Mouse (Mus musculus): ENCODE data around the gene Ddias.
"Not testable (repeated sequence)": the region's sequence is repeated elsewhere in the genome, so short reads cannot be mapped to it uniquely, and the experiment has no call there.

The Ddias gene

DNA sequence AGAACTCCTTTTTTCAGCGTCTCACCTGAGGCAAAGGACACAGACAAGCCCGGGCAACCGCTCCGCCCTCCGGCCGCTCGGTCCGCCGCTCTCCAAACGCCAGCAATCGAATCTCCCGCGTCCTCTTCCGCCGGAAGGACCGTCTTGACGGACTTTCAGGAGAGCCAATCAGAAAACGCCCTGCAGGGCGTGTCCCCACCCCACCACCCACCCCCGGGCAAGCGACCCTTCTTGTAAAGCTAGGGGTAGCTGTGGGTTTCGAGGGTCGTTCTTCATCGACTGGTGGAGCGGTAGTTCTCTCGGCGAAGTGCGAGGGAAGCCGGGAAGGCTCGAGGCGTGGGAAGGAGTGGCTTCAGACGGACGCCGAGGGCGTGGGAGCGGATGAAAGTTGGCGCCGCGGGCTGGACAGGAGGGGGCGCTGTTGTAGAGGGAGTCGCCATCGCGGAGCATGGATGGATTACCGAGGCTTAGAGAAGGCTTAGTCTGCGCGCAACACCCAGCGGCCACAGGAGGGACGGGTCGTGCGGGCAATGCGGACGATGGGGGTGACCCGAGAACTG is at the start of gene Ddias, which contains the start of gene Prcp:
Gene Ddias (minus strand): TSS at position 132 of the 560 bp plus-strand sequence.
Gene Prcp (plus strand): TSS at position 355 of the 560 bp plus-strand sequence.
- DNase-seq (ENCODE audit: low spot score): peak; percentile 95

DNA sequence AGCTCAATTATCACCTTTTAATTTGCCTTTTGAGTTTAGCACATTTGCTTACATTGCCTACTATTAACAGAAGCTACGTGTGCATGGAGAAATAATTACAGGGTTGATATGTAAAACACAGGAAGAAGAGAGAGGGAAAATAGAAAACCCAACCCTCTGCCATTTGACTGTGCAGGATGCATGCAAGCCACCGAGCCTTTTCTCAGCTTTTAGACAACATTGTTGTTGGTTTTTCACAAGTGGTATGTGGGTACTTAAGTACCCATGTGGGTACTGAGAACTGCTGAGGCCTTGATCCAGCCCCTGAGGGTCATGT is 46.8 kb upstream of the Ddias start:
- DNase-seq (ENCODE audit: low spot score): no peak

DNA sequence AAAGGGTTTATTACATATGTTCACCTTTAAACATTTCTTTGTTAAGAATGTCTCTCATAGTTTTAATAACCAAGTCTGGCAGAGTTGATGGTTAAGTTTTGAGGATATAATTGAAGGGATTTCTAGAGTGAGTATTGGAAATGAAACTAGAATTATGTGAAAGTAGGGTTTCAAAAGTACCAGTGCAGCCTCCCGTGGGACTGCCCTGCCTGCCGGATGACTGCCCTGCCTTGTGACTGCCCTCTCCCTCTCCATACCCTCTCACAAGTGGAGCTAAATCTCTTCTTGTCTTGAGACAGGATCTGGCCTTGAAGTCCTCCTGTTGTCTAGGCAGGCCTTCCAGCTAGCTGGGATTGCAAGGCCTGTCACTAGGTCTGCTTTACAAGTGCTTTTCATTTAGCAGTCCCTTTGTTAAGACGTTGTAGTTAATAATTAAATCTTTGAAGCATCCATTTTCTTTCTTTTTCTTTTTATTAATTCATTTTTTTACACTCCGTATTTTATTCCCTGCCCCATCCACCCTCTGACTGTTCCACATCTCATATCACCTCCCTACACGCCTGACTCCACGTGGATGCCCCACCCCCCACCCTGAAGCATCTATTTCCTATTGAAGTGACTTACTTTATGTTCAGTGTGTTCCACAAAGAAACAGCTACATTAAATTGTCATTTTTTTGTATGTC is 46.3 kb upstream of the Ddias start:
- DNase-seq (ENCODE audit: low spot score): no peak

DNA sequence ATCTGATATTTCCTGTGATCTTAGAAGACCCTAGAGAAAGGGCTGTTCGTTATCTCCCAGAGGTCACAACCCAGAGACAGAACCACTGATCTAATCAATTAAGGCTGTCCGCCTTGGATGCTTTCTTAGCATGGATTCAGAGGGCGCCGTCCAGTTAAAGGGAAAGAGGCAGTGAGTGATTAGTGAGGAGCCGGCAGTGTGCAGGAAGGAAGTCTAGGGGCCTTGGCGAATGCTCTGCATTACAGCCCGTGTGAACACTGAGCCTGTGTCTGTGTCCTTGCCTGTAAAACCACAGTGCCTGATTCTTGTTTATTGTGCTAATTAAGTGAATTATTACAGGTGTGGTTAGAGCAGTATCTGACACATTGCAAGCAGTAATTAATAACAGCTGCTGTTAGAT is 30.2 kb upstream of the Ddias start:
- not testable (repeated sequence) for DNase-seq (ENCODE audit: low spot score)

DNA sequence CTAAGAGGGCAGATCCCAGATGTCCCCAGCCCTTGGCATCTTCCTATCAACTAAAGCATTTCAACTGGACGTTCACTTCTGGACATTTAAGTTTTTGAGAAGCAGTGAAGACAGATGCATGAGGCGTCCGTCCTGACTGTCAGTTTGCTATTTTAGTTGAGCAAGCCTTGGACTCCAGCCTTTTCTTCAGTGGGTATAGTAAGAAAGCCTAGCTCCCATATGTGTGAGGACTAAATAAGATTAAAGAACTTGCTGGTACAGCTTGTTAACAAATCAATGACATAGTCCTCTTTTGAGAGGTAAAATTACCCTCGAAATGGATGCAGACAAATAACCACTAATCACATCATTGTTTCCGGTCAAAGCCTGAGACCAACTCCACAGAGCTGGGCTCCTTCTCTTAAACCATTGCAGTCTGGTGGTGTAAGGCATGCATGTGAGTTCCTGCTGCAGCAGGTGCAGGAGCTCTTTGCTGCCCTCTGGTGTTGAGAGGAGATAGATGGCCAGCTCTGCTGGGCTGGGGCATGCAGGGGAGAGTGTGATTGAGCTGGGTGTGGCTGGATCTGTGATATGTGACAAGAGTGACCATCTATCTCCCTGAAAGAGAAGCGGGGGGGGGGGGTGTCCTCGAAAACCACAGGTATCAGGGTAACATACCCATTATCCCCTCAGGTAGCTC is 29.5 kb upstream of the Ddias start:
- DNase-seq (ENCODE audit: low spot score): peak; percentile 72

DNA sequence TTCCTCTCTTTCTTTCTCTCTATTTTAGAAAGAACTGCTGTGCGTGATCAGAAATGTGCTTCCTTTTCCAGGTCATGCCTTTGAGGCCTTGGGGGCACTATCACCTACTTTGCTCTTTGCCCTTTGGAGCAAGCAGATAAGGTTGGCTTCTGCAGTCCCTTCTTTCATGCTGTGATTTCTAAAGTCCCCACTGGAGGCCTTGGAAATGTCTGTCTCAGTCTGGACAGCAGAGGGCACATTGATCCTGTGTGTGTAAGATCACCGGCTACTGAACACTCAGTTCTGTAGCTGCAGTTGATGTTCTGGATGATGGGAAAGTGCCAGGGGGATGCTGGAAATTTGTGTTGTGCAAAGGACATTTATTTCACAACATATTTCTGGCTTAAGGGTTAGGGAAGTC is 23.0 kb upstream of the Ddias start:
- no peak for DNase-seq (ENCODE audit: low spot score)

DNA sequence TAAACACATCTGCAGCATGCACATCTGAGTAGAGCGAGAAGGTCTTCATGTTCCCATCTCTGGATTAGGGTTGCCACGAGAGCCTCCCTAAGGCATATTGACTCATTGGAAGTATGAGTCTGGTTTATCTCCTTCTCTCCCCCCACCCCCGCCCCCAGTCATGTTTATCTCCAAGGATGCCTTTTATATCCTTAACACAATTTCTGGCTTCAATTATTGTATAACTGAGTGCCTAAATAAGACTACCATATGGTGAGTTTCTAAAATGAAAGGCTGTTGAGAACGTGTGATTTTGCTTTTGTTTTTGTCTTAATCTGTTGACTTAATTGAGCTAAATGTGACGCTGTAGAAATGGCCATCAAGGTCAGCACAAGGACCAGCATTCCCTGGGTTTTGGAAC is 22.0 kb upstream of the Ddias start:
- DNase-seq (ENCODE audit: low spot score): no peak

DNA sequence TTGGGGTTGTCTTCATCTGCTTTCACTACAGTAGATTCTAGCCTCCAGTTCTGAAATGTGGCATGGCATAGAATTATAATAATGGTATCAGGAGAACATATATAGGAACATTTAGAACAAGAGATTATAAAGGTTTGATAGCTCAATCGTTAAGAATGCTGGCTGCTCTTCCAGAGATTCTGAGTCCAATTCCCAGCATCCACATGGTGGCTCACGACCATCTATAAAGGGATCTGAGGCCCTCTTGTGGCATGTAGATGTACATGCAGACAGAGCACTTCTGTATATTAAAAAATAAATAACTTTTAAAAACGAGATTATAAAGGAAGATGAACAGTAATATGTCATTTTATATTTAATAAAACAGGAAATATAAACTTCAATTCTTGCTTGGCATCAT is 19.4 kb upstream of the Ddias start:
- no peak for DNase-seq (ENCODE audit: low spot score)

DNA sequence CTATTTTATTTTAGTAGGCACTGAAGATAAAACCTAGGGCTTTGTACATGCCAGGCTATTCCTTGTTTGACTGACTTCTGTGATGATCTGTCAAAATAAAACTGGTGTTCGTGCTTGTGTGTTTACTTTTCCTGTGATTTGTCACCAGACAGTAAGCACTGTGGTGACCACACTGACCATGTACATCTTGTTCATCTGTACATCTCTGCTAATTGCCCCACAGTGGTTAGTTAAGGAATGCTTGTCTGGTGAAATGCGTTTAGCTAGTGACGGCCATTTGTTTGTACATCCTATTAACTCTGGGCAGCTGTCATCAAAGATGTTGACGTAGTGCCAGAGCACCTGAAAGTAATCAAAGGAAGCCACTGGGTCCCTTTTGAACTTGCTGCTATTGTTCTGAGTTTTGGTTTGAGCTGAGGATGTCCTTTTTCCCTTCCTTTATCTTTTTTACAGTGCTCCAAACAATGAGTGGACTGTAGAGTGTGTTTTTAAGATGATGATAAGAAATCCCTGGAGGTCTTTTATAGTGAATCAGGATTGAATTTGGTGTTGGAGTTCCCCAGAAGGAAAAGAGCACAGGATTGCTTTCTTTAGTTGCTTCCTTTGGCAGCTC is 16.7 kb upstream of the Ddias start:
- DNase-seq (ENCODE audit: low spot score): no peak

DNA sequence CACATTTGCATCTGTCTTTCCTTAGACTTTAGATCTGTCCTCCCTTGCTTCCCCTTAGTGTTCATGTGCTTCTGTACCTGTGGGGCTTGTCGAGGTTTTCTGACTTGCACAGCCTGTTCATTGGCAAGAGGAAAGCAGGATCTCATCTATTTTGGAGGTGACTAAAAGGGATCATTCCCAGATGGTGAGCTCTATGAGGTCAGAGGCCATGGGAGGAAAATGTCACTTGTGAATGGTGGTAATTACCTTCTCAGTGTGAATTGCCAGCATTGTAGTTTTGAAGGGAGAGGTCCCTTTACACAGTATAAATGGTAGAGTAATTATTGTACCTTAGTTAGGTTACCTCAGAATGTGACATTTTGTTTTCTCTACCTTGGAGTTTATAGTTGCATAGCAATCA is 16.2 kb upstream of the Ddias start:
- DNase-seq (ENCODE audit: low spot score): no peak

DNA sequence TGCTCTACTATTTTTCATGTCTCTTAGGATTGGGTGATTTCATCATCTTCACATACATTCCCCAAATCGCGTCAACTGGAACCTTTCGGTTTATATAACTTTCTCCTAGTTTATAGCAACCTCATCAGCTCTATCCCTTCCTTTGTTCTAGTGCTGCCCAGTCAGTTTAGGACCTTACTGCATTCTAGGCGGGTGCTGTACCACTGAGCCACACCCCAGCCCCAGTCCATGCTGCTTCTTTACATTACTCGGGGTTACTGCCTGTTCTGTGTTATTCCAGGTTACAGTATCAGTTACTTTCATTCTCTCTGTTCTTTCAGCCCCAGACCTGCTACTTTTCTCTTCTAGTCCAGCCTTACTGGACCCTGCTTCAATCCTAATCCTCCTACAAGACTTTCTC is 13.2 kb upstream of the Ddias start:
- DNase-seq (ENCODE audit: low spot score): no peak

DNA sequence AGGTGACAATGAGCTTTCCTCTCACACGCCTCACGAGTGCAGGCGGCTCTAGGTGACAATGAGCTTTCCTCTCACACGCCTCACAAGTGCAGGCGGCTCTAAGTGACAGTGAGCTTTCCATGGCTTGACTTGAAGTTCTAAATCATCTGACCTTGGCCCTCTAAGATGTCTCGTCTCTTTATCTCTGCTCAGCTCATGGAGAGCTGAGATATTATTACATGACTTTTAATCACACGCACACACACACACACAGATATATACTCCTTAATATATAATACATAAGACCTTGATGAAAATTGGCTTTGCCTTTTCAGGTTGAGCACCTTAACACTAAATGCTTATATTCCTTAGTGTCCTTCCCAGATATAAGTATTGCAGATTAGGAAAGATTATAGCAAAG is 12.8 kb upstream of the Ddias start:
- DNase-seq (ENCODE audit: low spot score): no peak

DNA sequence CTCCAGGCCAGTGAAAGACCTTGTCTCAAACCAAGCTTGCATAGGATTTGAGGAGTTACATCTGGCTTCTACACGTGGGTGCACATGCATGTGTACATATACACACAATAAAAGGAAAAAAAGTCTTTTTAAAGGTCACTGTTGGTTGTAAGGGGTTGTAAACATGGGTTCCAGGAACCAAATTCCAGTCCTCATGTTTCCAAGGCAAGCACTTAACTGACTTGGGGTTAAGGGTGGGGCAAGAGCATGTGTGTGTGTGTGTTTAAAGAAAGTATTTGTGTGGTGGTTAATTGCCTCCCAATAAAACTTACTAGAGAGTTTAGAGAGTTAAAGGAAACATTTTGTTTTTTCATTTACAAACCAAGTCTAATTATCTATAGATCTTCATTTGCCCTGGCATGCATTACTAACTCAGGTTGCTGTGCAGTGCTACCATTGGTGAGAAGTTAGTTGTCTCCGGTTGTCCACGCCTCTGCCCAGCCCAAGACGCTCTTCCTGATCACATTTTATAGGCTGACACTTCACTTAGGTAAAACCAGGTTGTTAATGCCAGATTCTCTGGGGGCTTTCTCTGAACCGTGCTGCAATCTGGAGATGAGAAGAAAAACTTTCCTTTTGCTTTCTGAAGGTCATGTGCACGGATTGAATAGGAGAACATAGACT is 11.1 kb upstream of the Ddias start:
- no peak for DNase-seq (ENCODE audit: low spot score)

DNA sequence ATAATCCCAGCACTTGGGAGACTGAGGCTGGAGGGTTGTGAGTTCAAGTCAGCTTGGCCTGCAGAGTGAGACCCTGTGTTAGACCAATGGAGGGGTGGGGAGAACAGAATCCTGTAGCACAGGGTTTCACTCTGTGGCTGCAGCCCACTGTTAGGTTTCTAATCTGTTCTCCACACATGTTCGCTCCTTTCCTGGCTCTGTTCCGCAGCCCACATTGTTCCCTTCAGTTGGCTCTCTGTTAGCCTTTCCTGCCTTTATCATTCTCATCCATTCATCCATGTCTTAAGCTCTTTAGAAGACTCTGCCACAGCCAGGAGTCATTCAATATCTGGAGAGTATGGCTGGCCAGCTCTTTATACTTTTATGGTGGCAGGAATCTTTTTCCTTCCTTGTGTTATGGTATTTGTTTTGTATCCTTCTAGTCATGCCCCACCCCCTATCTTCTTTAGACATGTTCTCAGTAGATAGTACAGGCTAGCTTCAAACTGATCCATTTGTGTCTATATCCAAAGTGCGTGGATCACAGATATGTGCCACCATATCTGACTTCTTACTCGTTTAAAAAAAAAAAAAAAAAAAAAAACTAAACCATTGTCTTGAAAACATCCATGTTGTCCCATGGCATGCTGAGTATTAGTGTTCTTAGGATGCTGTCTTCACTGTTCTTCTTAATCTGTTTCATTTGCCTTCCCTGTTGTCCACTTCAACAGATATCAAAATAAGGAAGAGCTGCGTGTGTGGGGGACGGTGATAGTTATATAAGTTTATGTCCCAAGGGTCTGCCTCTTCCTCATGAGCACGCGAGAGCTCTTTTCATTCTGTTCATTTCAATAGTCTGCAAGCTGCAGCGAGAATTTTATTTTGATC is 10.0 kb upstream of the Ddias start:
- no peak for DNase-seq (ENCODE audit: low spot score)

DNA sequence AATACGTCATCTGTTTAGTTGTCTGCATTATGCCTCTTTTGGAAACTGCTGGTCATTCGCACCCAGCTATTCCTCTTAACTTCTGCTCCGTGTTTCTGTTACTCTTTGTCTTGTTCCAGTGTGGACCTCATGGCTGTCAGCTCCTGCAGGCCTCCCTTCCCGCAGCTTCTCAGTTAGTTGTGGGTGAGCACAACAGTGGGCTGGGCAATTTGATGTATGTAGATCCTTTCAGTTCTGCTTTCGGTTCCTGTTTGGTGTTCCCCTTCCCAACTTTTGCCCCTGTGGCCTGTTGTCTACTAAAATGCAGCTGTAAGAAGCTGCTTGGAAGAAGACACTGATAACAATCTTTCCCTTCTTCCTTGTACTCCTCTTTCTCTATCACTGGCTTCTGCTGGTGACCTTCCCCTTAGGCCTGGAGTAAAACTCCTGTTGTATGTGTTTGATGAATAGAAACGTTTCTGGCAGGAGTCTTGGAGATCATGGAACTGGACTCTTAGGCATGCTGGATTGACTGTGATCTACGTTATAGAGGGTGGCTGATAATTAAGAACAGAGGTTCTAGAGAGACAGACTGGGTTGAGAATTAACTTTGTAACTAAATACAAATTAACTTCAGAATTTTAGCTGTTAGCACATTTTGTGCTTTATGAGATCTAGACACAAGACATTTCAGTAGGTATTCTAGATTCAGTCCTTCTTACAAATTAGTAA is 4.7 kb upstream of the Ddias start:
- peak; percentile 31 for DNase-seq (ENCODE audit: low spot score)

DNA sequence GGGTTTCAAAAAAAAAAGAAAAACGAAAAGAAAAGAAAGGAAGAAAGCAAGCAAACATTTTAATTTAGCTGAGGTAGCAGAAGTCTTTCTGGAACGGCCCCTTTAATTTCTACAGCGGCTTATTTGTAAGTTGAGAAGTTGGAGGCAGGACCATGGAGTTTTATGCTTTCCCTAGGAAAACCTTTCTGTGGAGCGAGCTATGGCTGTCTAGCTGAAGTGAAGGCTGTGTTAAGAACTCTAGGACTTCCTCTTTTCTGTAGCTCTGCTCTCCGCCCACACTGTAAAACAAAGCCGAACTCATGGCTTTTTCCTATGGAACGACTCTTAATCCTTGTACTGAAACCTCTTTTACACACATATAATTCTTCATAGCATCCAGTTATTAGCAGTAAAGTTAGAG is 2.5 kb upstream of the Ddias start:
- DNase-seq (ENCODE audit: low spot score): no peak

DNA sequence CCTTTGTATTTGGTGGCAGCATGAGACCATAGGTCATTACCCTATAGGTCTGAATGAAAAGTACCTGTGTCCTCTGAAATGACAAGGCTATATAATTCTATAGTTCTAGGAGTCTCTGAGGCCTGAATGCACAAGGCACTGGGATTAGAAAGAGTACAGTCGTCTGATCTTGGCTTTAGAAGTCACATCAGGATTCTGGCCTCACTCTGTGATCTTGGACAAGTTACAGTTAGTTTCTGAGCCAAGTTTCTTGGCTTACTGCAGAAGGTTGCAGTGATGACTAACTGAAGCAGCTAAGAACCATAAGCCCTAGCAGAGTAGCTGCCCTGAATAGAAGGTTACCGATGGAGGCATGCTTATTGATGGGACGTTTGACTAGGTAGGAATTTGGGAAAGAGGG is 2.0 kb upstream of the Ddias start:
- no peak for DNase-seq (ENCODE audit: low spot score)

DNA sequence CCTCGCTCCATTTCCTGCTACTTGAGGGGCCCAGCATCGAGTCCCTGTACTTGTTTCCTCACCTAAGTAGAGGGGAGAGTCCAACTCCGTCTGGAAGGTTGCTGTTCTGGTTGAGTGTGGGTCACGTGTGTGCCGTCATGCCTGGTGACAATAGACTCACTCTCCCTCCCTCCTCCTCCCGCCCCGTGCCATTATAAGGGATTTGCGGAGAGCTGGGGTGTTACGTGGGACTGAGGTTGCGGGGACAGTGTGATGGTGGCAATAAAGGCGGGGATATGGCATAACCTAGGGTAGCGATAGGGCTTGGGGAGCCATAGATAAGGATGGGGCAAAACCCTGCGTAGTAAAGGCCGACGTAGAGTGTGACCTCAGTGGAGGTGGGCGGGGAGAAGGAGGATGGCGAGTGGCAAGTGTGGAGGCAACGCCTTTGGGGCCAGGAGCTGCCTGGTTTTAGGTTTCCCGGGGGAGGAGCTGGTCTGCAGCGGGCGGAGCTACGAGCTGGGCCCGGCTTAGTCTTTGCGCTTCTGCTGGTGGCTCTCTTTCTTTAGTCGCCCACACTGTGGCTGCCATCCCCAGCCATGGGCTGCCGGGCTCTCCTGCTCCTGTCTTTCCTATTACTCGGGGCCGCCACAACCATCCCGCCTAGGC is 838 bp upstream of the Ddias start:
- peak; percentile 90 for DNase-seq (ENCODE audit: low spot score)

DNA sequence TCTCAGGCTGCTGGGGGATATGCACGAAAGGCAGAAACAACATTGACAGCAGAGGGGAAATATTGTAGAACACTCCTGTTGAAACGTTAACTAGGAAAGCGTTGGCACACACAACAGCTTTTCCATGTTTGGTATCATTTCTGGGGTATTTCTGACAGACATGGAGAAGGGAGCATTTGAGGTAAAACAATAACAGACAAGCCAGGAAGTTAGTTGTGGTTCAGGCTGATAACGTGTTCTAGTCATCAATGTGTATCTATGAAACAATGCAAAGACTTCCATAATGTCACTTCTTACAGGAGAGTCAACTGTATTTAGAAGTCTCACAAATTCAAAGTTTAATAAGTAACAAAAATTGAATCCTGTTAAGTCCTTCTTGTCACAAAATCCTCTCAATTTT is 2.5 kb downstream of the Ddias start:
- DNase-seq (ENCODE audit: low spot score): no peak

DNA sequence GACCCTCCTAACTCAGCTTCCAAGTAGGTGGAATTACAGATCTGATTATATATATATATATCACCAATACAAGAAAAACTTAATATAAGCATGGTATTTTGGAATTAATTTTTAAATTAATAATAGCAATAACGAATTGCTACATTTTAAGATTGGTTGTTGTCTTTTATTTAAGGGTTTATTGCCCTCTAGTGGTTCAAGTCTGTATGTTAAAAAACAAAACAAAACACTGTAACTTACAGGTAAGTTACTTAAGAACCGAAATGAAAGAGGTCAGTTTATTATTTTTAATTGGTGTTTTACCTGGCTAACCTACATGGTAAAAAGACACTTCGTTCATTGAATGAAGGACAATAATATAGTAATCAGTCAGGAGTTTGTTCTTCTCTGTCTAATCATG is 3.9 kb downstream of the Ddias start:
- DNase-seq (ENCODE audit: low spot score): no peak

DNA sequence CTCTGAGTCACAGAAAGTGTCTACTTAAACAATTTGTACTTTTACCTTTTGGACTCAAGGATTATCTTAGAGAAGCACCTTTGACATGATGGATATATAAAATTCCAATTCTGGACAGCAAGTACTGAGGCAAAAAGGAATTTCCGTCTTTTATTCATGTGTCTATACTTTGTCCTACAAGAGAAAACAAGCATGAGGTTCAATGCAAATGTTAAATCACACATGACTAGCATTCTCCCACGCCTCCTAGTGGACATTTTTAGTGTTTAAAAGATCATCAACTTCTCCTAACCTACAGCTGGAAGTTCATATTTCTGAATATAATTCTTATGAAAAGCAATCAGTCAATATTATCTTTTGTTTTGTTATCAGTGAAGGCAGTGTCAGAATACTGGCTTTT is 7.5 kb downstream of the Ddias start:
- no peak for DNase-seq (ENCODE audit: low spot score)
